Mouse (Mus musculus): ENCODE data around the gene Vmn2r71. TPM values are rescaled to one million over a fixed set of nuclear protein-coding genes. Genes with fewer than 3 reads are reported as not detected.

The Vmn2r71 gene
- not detected in 2 replicates for polyA plus RNA-seq (2015; fragmentation: Nextera tagmentation; extraction: Ambion mirVana)

GRCm38 (mm10) chr7:85562787-85563186 is at the start of gene Vmn2r71:
Gene Vmn2r71, plus strand, starts transcription at chr7:85563087.
- Histone ChIP-seq H3K4me3 (ENCODE audit: low read length) (no peak within 1 kb of the TSS), H3K27me3 (ENCODE audit: insufficient read depth, low read length) (no peaks in the 10 kb centered on the region), H3K36me3 (ENCODE audit: insufficient read depth, low read length) (no peaks in the 10 kb centered on the region), H3K4me2 (replicated peaks; ENCODE audit: low read depth, low read length) (no peak within 1 kb of the TSS), H3K4me1 (ENCODE audit: insufficient read depth, low read length) (no peaks in the 10 kb centered on the region), H3K27ac (ENCODE audit: low read length) (no peak within 1 kb of the TSS), H3K9ac (replicated peaks; ENCODE audit: low read length) (no peak within 1 kb of the TSS), H3K9me3 (ENCODE audit: low read length) (no peaks in the 10 kb centered on the region)
- no peak for ATAC-seq (ENCODE audit: low FRiP score, low TSS enrichment)
- WGBS: 77% methylated on average over 5 of the region's 5 CpGs

GRCm38 (mm10) chr7:85542108-85542507 is 20.8 kb upstream of the Vmn2r71 start:
- no peak overlapping the region for H3K4me3 ChIP-seq (ENCODE audit: low read length)
- no peak for ATAC-seq (ENCODE audit: low FRiP score, low TSS enrichment)
- no peaks in the 10 kb centered on the region for H3K4me1 ChIP-seq (ENCODE audit: insufficient read depth, low read length)
- H3K27ac ChIP-seq (ENCODE audit: low read length): no peak overlapping the region
- no peak overlapping the region for H3K9ac ChIP-seq (replicated peaks; ENCODE audit: low read length)
- H3K4me2 ChIP-seq (replicated peaks; ENCODE audit: low read depth, low read length): no peak overlapping the region
- no peaks in the 10 kb centered on the region for H3K36me3 ChIP-seq (ENCODE audit: insufficient read depth, low read length)
- WGBS: 88% methylated on average over 2 of the region's 2 CpGs
- H3K9me3 ChIP-seq (ENCODE audit: low read length): peaks cover 6% of the 10 kb centered on the region; the same call in 1 of the 2 replicates
- no peaks in the 10 kb centered on the region for H3K27me3 ChIP-seq (ENCODE audit: insufficient read depth, low read length)

- H3K27ac ChIP-seq (ENCODE audit: low read length): no peak overlapping the region
- peaks cover 6% of the 10 kb centered on the region; the same call in 1 of the 2 replicates for H3K9me3 ChIP-seq (ENCODE audit: low read length)
- no peak overlapping the region for H3K4me2 ChIP-seq (replicated peaks; ENCODE audit: low read depth, low read length)
- no peak overlapping the region for H3K9ac ChIP-seq (replicated peaks; ENCODE audit: low read length)
- H3K4me1 ChIP-seq (ENCODE audit: insufficient read depth, low read length): no peaks in the 10 kb centered on the region
- 63% methylated on average over 2 of the region's 2 CpGs for WGBS
- no peak for ATAC-seq (ENCODE audit: low FRiP score, low TSS enrichment)
- H3K36me3 ChIP-seq (ENCODE audit: insufficient read depth, low read length): no peaks in the 10 kb centered on the region
- H3K4me3 ChIP-seq (ENCODE audit: low read length): no peak overlapping the region
- no peaks in the 10 kb centered on the region for H3K27me3 ChIP-seq (ENCODE audit: insufficient read depth, low read length)
Measured at GRCm38 (mm10) chr7:85543118-85543517, 19.8 kb upstream of the Vmn2r71 start.

- Histone ChIP-seq H3K27me3 (ENCODE audit: insufficient read depth, low read length) (no peaks in the 10 kb centered on the region), H3K27ac (ENCODE audit: low read length) (no peak within 1 kb of the TSS), H3K4me3 (ENCODE audit: low read length) (no peak within 1 kb of the TSS), H3K4me1 (ENCODE audit: insufficient read depth, low read length) (no peaks in the 10 kb centered on the region), H3K9me3 (ENCODE audit: low read length) (no peaks in the 10 kb centered on the region), H3K9ac (replicated peaks; ENCODE audit: low read length) (no peak within 1 kb of the TSS), H3K36me3 (ENCODE audit: insufficient read depth, low read length) (no peaks in the 10 kb centered on the region), H3K4me2 (replicated peaks; ENCODE audit: low read depth, low read length) (no peak within 1 kb of the TSS)
- no peak for ATAC-seq (ENCODE audit: low FRiP score, low TSS enrichment)
- 71% methylated on average over 2 of the region's 2 CpGs for WGBS
Measured at GRCm38 (mm10) chr7:85569092-85569491, 6.2 kb downstream of the Vmn2r71 start, which contains the start of gene Vmn2r70. Gene Vmn2r70, minus strand, starts transcription at chr7:85569192.

Other genes with a start within 250 kb of the Vmn2r71 start
- not detected in 2 replicates for gene Vmn2r69, start 147.2 kb upstream of the Vmn2r71 start, polyA plus RNA-seq (2015; fragmentation: Nextera tagmentation; extraction: Ambion mirVana)
- not detected in 2 replicates for gene Vmn2r70, start 6.1 kb downstream of the Vmn2r71 start, polyA plus RNA-seq (2015; fragmentation: Nextera tagmentation; extraction: Ambion mirVana)
- gene Vmn2r72, start 192.0 kb downstream of the Vmn2r71 start, polyA plus RNA-seq (2015; fragmentation: Nextera tagmentation; extraction: Ambion mirVana): not detected in 2 replicates